Mouse (Mus musculus) MEL-GATA-1-ER (cell line): ENCODE measurements around the gene Foxp1.

Experiments used
- DNase-seq: peaks from one replicate; pipeline ENCODE4 v3.0.0-alpha.2; 2012; ENCODE audit warnings: low read depth; ENCODE audit errors: extremely low read depth

Foxp1 gene

DNA sequence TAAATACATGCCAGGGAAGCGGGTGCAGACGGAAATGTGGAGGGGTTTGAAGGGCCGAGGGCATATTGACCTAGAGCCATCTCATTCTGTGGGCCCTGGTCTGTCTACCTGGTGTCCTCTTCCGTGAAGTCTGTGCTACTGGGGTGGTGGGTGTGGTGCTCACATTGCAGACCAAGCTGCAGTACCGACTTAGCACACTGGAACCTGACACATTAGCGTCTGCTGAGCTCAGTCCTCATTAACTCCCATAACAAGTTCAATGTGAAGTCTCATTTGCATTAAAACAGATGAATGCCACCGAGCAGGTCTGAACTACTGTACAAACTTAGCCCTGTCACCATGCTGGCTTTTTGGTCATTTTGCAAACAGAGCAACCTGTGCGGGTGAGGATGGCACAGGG is 594.2 kb downstream of the Foxp1 start:
- no peak for DNase-seq

- DNase-seq: no peak
These were observed 621.3 kb downstream of the Foxp1 start for GRCm38 (mm10) chr6:98901259-98901658.

DNA sequence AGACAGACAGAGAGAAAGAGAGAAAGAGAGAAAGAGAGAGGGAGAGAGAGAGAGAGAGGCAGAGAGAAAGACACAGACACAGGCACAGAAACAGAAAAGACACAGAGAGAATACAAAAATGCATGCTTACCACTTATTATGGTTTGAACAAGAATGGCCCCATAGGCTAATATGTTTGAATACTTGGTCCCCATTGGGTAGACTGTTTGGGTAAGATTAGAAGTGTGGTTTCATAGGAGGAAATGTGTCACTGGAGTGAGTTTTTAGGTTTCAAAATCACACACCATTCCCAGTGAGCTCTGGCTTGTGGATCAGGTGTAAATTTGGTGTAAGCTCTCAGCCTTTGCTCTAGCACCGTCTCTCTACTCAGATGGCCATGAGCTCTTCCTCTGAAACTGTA is 644.3 kb downstream of the Foxp1 start:
- no peak for DNase-seq

DNA sequence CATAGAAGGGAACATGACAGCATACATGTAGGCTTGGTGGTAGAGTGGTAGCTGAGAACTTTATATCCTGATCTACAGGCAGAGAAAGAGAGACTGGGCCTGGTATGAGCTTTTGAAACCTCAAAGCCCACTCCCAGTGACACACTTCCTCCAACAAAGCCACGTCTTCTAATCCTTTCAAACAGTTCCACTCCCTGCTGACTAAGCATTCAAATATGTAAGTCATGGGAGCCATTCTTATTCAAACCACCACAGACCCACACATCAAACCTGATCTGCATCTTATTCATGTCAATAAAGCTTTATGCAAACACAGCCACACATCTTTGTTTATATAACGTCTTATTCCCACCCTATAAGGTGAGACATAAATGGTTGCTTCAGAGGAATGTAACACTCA is 646.1 kb downstream of the Foxp1 start:
- no peak for DNase-seq
